Mouse (Mus musculus): Measurements from ENCODE around the gene Bbs9.

DNA sequence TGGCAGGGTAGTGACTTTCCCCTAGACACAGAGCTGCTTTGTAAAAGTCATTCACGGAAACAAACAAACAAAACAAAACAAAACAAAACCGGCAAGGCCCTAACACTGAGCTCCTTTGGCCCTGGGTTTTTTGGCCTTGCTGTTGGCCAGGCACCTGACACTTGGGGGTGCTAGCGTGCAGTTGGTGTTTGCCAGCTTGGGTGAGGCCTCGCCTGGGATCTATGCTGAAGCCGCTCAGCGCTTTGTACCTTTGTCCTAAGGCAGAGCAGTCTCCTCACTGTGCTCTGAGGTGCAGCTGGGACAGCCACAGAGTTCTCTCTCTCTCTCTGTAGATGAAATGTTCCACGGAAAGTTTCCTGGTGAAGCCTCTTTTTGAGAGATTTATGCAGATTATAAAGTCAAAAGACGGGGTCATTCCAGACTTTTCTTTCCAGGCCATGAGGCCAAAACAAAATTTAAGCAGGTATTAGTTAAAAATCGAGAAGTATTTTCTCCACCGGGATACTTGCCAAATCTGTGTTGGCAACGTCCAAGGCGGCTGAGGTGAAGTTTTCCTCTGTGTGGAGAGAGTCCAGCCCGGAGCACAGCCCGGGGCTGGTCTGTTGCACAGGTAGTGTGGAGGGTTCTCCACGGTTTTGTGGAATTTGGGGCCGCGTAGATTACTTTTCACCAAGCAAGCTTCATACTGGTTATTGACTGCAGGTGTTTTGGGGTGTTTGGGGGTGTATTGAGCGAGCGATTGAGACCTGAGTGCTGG, 233.6 kb downstream of the Bbs9 start:
- TF ChIP-seq CTCF (IDR thresholded peaks at IDR 0.05; ENCODE audit: low read depth) = peak; percentile 86
- no peak for TF ChIP-seq EP300 (optimal IDR thresholded peaks at IDR 0.05)
